Mouse (Mus musculus) forebrain, embryonic 14.5 days (tissue): ENCODE results near the gene Tulp4. TPM values are rescaled to one million over a fixed set of nuclear protein-coding genes. Genes with fewer than 3 reads are reported as not detected.
A peak's percentile ranks its signal among the peaks of the same experiment; 100 is the strongest.
"Not testable (repeated sequence)": the region's sequence is repeated elsewhere in the genome, so short reads cannot be mapped to it uniquely, and the experiment has no call there.

ENCODE experiments used
- ATAC-seq: fragments of 200-750 bp; cut with Nextera tagmentation; 2 replicates; pipeline ENCODE4 v1.8.0; 2017; ENCODE audit warnings: mild to moderate bottlenecking, moderate library complexity
- DNase-seq: peaks from one replicate; pipeline ENCODE4 v3.0.0-alpha.2; 2015; ENCODE audit warnings: low spot score
- H3K27ac ChIP-seq: fragments of 300-500 bp; sonication (generic); 2 replicates; pipeline ENCODE4 v1.5.1; 2014; ENCODE audit warnings: low read depth, mild to moderate bottlenecking, control low read depth, low read length, moderate library complexity
- H3K27me3 ChIP-seq: fragments of 300-500 bp; sonication (generic); replicated peaks from 2 replicates; pipeline ENCODE4 v1.6.1; 2014; ENCODE audit warnings: low read length, control low read depth, mixed read lengths; ENCODE audit not compliant: control insufficient read depth, insufficient read depth
- H3K36me3 ChIP-seq: fragments of 300-500 bp; sonication (generic); 2 replicates; pipeline ENCODE4 v1.6.1; 2014; ENCODE audit warnings: low read length, control low read depth; ENCODE audit not compliant: control insufficient read depth, insufficient read depth
- H3K4me1 ChIP-seq: fragments of 300-500 bp; sonication (generic); 2 replicates; pipeline ENCODE4 v1.6.1; 2014; ENCODE audit warnings: antibody characterized with exemption, low read length, control low read depth; ENCODE audit not compliant: control insufficient read depth, insufficient read depth
- H3K4me2 ChIP-seq: fragments of 300-500 bp; sonication (generic); 2 replicates; pipeline ENCODE4 v1.6.1; 2014; ENCODE audit warnings: mild to moderate bottlenecking, control low read depth, low read length
- H3K4me3 ChIP-seq: fragments of 300-500 bp; sonication (generic); 2 replicates; pipeline ENCODE4 v1.5.1; 2014; ENCODE audit warnings: low read depth, low read length, control low read depth
- H3K9ac ChIP-seq: fragments of 300-500 bp; sonication (generic); 2 replicates; pipeline ENCODE4 v1.6.1; 2014; ENCODE audit warnings: mild to moderate bottlenecking, low read length, control low read depth, moderate library complexity
- H3K9me3 ChIP-seq: fragments of 300-500 bp; sonication (generic); replicated peaks from 2 replicates; pipeline ENCODE4 v1.6.1; 2016; ENCODE audit warnings: low read length, control low read depth, mixed read lengths; ENCODE audit not compliant: control insufficient read depth
- WGBS: fragments of 180-500 bp; shearing (Covaris S2); extraction: QIAGEN DNeasy Blood & Tissue Kit; methylation state at CpG from one replicate; pipeline ENCODE4 v1.1.7; 2014; 5-methylcytosine and 5-hydroxymethylcytosine counted together
- polyA plus RNA-seq: library from polyadenylated mRNA; unstranded; fragments of >200 nt; fragmentation: Nextera tagmentation; extraction: Ambion mirVana; gene quantifications from 2 replicates; pipeline ENCODE4 v1.2.1, GENCODE M21; 2014

The Tulp4 gene
- polyA plus RNA-seq, 1 experiment from 2014 or later = 133 TPM

- no peak overlapping the region for H3K9ac ChIP-seq
- H3K4me1 ChIP-seq = no peaks in the 10 kb centered on the region
- H3K4me3 ChIP-seq = no peak overlapping the region
- 83% methylated on average over 14 of the region's 14 CpGs for WGBS
- H3K4me2 ChIP-seq = no peak overlapping the region
- ATAC-seq (no peak), DNase-seq (peak; percentile 26)
- no peak overlapping the region for H3K27ac ChIP-seq
- no peaks in the 10 kb centered on the region for H3K9me3 ChIP-seq
- no peaks in the 10 kb centered on the region for H3K27me3 ChIP-seq
- H3K36me3 ChIP-seq = peaks cover 85% of the 10 kb centered on the region
Measured at GRCm38 (mm10) chr17:6202389-6203110, 96.3 kb downstream of the Tulp4 start.

- H3K4me3 ChIP-seq = no peak overlapping the region
- H3K27ac ChIP-seq = no peak overlapping the region
- DNase-seq = no peak
- H3K27me3 ChIP-seq = no peaks in the 10 kb centered on the region
- ATAC-seq = no peak
- no peak overlapping the region for H3K9ac ChIP-seq
- H3K4me1 ChIP-seq = no peaks in the 10 kb centered on the region
- 91% methylated on average over 7 of the region's 7 CpGs for WGBS
- H3K9me3 ChIP-seq = no peaks in the 10 kb centered on the region
- peaks cover 84% of the 10 kb centered on the region for H3K36me3 ChIP-seq
- no peak overlapping the region for H3K4me2 ChIP-seq
Measured at GRCm38 (mm10) chr17:6203126-6203525, 96.9 kb downstream of the Tulp4 start.

GRCm38 (mm10) chr17:6203795-6204194, 97.6 kb downstream of the Tulp4 start:
- ATAC-seq (no peak), DNase-seq (no peak)
- H3K4me1 ChIP-seq = no peaks in the 10 kb centered on the region
- no peak overlapping the region for H3K4me3 ChIP-seq
- no peak overlapping the region for H3K27ac ChIP-seq
- 50% methylated on average over 4 of the region's 4 CpGs for WGBS
- H3K27me3 ChIP-seq = no peaks in the 10 kb centered on the region
- no peaks in the 10 kb centered on the region for H3K9me3 ChIP-seq
- no peak overlapping the region for H3K9ac ChIP-seq
- peaks cover 78% of the 10 kb centered on the region for H3K36me3 ChIP-seq
- no peak overlapping the region for H3K4me2 ChIP-seq

- no peak overlapping the region for H3K27ac ChIP-seq
- H3K9me3 ChIP-seq = no peaks in the 10 kb centered on the region
- no peak overlapping the region for H3K4me3 ChIP-seq
- H3K4me2 ChIP-seq = no peak overlapping the region
- no peak overlapping the region for H3K9ac ChIP-seq
- H3K27me3 ChIP-seq = no peaks in the 10 kb centered on the region
- 97% methylated on average over 1 of the region's 1 CpGs for WGBS
- DNase-seq = no peak
- H3K36me3 ChIP-seq = peaks cover 81% of the 10 kb centered on the region
- H3K4me1 ChIP-seq = no peaks in the 10 kb centered on the region
- no peak for ATAC-seq
Measured at GRCm38 (mm10) chr17:6211721-6212120, 105.5 kb downstream of the Tulp4 start.

- no peaks in the 10 kb centered on the region for H3K9me3 ChIP-seq
- peaks cover 71% of the 10 kb centered on the region for H3K36me3 ChIP-seq
- WGBS = 91% methylated on average over 4 of the region's 4 CpGs
- no peak overlapping the region for H3K9ac ChIP-seq
- no peak overlapping the region for H3K4me3 ChIP-seq
- H3K27ac ChIP-seq = no peak overlapping the region
- no peaks in the 10 kb centered on the region for H3K27me3 ChIP-seq
- H3K4me1 ChIP-seq = no peaks in the 10 kb centered on the region
- no peak overlapping the region for H3K4me2 ChIP-seq
- no peak for ATAC-seq
- DNase-seq = no peak
Measured at GRCm38 (mm10) chr17:6215640-6216039, 109.4 kb downstream of the Tulp4 start.

- ATAC-seq (no peak), DNase-seq (no peak)
- no peaks in the 10 kb centered on the region for H3K4me1 ChIP-seq
- H3K9ac ChIP-seq = no peak overlapping the region
- 94% methylated on average over 10 of the region's 10 CpGs for WGBS
- H3K4me3 ChIP-seq = no peak overlapping the region
- H3K4me2 ChIP-seq = no peak overlapping the region
- H3K27ac ChIP-seq = no peak overlapping the region
- peaks cover 63% of the 10 kb centered on the region for H3K36me3 ChIP-seq
- H3K27me3 ChIP-seq = no peaks in the 10 kb centered on the region
- H3K9me3 ChIP-seq = no peaks in the 10 kb centered on the region
Measured at GRCm38 (mm10) chr17:6216514-6216913, 110.3 kb downstream of the Tulp4 start.

GRCm38 (mm10) chr17:6232633-6233032, 126.4 kb downstream of the Tulp4 start:
- not testable (repeated sequence) for H3K9me3 ChIP-seq, DNase-seq, H3K4me1 ChIP-seq, H3K27me3 ChIP-seq, ATAC-seq, H3K27ac ChIP-seq, H3K9ac ChIP-seq, H3K36me3 ChIP-seq, H3K4me3 ChIP-seq, H3K4me2 ChIP-seq
- WGBS = no CpG with 5 or more reads among the region's 7 CpGs

GRCm38 (mm10) chr17:6251298-6251697, 145.1 kb downstream of the Tulp4 start:
- H3K27ac ChIP-seq, H3K27me3 ChIP-seq, H3K36me3 ChIP-seq, H3K9ac ChIP-seq, H3K9me3 ChIP-seq, H3K4me2 ChIP-seq, DNase-seq, H3K4me1 ChIP-seq, ATAC-seq, H3K4me3 ChIP-seq: not testable (repeated sequence)
- WGBS = 100% methylated on average over 1 of the region's 1 CpGs

- 0% methylated on average over 14 of the region's 51 CpGs for WGBS
- not testable (repeated sequence) for H3K4me1 ChIP-seq, DNase-seq, H3K27me3 ChIP-seq, H3K36me3 ChIP-seq, H3K9ac ChIP-seq, H3K27ac ChIP-seq, H3K9me3 ChIP-seq
- H3K4me2 ChIP-seq = peak within 1 kb of the TSS; percentile 38
- ATAC-seq = peak; percentile 87
- H3K4me3 ChIP-seq = peak within 1 kb of the TSS; percentile 20
Measured at GRCm38 (mm10) chr17:6256400-6257069, 150.3 kb downstream of the Tulp4 start, which contains the start of gene Tmem181a. Gene Tmem181a (plus strand): TSS chr17:6256860.
